Mouse (Mus musculus) yolk sac, embryonic 10.5 days (tissue): Measurements from ENCODE around the gene Cpne8.
"Not testable (repeated sequence)": the region's sequence is repeated elsewhere in the genome, so short reads cannot be mapped to it uniquely, and the experiment has no call there.

Experiments
- DNase-seq: peaks from one replicate; pipeline ENCODE4 v3.0.0-alpha.2; 2017; ENCODE audit warnings: low spot score

Cpne8 gene

DNA sequence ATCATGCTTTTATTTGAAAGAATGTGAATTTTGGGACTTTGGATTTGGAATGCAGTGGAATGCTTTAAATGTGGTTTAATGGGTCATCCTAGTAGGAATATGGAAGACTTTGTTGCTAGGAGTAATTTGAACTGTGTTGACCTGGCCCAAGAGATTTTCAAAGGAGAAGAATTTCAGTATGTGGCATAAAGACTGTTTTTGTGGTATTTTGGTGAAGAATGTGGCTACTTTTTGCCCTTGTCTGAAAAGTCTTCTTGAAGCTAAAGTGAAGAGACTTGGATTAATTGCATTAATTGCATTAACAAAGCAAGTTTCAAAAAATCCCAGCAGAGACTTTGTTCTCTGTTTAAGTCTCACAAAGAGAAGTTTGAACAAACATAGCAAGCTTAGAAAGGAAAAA lies 208.7 kb downstream of the Cpne8 start:
- not testable (repeated sequence) for DNase-seq

GRCm38 (mm10) chr15:90463281-90463680 lies 216.0 kb downstream of the Cpne8 start:
- no peak for DNase-seq

- DNase-seq = no peak
Measured at GRCm38 (mm10) chr15:90446076-90446475, 233.2 kb downstream of the Cpne8 start.
